Mouse (Mus musculus) retina, adult 2 months (tissue): ENCODE measurements around the gene Ide.

ENCODE experiments used
- DNase-seq: peaks from one replicate; pipeline ENCODE4 v3.0.0-alpha.2; 2012; ENCODE audit warnings: low read depth, low spot score

Gene Ide

GRCm38 (mm10) chr19:37333357-37333756 is 4.3 kb downstream of the Ide start:
- DNase-seq: no peak

DNA sequence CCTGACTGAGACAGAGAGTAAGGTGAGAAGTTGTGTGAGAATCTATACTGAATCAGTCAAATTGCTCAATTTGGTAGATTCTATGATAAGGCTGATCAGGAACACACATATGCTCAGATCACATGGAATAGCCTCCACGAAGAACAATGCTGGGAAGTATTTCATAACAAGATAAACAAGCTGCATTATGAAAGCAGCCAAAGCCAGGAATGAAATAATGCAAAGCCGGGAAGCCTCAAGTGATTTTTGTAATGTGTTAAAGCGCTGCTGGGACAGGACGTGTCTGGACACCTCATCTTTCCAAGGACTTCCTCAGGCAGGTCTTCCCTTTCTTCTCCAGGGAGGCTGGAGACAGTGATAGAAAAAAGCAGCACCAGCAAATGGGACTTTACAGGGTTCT is 4.9 kb downstream of the Ide start:
- DNase-seq: no peak

- no peak for DNase-seq
These were observed 10.4 kb downstream of the Ide start for GRCm38 (mm10) chr19:37327216-37327615.

DNA sequence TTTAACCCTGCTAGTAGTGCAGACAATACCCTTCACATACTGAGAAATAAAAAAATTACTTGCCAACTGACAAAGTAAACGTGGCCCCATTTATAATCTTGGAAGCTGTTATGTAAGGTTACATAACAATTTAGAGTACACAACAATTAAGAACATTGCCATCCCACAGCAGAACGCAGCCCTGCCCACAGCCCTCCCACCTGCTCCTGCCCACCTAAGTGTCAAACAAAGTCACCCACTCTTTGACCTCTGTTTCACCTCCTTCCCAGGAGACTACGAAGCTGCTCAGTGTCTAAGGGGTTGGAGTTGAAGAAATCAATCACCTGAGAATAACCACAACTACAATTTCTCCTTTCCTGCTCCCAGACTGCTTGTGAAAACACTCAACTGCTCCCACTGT is 14.1 kb downstream of the Ide start:
- no peak for DNase-seq

DNA sequence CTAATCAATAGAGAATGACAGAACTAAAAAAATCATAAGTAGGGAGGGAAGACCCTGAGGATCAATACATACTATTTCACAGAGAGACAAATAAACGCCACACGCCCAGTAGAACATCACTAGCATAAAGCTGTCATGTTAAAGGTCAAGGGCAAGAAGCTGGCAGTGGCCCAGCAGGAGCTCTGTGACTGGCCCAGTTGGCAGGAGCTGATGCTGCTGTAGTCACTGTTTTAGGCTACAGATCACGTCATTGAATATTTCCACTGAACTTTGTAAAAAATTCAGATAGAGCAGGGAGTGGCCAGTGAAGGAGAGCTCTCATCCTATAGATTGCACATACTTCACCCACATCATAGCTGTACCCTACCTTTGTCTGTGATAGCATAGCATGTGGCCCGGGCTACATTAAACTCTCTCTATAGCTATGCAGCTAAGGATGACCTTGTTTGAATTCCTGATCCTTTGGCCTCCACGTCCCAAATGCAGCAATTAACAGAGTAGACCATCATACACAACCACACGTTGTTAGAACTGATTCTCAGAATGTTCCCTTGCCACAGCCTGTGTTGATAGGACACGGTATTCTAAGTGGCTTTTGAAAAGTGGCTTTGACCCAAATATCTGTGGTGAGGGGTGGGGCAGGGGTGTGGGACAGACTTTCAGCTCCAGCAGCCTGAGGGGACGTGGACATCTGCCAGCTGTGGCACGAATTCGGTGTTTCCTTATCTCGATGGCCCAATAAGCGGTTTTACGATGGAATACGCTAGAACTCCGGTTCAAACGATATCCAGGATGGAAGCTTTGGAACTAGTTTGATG is 16.6 kb downstream of the Ide start:
- DNase-seq: no peak

DNA sequence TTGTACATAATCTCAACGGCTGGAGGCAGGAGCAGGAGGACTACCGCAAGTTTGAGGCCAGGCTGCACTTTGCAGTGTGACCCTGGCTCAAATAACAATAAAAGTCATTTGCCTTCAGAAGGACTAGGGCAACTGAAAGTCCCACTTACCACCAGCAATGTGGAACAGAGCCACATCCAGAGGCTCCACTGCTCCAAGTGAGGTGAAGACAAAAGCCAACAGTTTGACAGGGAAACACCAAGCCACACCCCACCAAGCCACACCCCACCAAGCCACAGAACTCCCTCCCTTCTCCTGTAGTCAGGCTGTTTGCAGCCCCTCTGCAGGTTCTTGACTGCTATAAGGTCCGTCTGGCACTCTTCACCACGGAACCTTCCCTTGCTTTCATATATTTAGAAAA is 20.3 kb downstream of the Ide start:
- DNase-seq: no peak

GRCm38 (mm10) chr19:37315091-37315490 is 22.6 kb downstream of the Ide start:
- no peak for DNase-seq

DNA sequence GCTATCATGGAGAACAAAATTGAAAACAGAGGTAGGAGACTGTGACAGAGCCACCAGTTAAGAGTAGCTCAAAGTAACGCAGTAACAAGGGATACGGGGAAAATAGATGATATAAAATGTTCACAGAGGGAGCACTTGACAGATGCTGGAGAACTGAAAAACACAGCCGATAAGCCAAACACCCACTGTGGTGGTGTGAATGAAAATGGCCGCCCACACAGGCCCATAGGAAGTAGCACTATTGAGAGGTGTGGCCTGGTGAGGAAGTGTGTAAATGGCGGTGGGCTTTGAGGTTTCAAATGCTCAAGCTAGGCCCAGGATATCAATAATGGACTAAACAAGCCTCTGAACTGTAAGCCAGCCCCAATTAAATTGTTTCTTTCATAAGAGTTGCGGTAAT is 26.2 kb downstream of the Ide start:
- no peak for DNase-seq

GRCm38 (mm10) chr19:37310133-37310532 is 27.5 kb downstream of the Ide start:
- no peak for DNase-seq

DNA sequence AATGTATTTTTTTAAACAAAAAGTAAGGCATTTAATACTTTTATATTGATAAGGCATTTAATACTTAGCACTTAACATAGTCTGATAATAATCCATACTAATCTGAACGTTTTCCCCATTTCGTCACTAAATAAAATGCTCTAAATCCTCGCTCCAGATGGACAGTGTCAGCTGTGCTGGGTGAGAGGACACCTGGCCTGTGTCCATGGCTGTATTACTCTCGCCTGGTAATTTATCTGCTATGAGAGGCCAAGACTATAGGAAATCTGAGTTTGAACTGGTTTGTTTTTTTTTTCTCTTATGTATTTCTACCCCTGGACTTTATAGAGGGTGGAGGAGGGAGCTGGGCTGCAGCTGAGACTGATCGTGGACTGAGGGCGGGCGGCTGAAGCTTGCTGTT is 28.7 kb downstream of the Ide start:
- no peak for DNase-seq

GRCm38 (mm10) chr19:37307826-37308545 is 29.7 kb downstream of the Ide start:
- DNase-seq: no peak

DNA sequence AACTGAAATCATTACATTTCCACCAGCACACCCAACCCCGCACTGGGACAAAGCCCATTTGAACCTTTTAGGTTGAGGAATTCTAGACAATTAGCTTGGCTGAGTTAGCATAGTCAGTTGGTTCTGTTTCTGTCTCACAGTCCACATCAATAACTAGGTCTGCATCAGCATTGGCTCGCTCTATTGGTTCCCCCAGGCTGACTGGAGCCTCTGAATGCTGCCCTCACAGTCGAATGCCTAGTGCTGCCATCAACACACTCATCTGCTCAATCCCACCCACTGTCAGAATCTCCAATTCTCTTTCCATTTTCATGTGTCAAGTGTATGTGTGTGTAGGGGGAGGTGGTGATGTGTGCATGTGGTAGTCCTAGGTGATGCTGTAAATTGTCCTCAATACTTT is 31.5 kb downstream of the Ide start:
- DNase-seq: no peak

DNA sequence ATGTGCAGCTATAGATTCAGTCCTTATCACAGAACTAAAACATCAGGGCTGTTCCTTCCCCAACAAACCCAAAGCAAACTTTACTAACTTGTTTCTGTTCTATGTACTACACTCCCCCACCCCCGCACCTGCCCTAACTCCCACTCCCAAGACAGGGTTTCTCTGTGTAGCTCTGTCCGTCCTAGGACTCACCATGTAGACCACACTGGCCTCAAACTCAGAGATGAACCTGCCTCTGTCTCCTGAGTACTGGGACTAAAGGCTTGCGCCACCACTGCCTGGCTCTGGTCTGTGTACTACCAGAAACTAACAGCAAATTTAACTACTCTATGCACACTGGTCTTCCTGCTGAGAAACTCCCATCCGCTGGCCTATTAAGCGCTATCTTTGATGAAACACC is 32.8 kb downstream of the Ide start:
- DNase-seq: no peak

GRCm38 (mm10) chr19:37304006-37304405 is 33.6 kb downstream of the Ide start:
- no peak for DNase-seq

DNA sequence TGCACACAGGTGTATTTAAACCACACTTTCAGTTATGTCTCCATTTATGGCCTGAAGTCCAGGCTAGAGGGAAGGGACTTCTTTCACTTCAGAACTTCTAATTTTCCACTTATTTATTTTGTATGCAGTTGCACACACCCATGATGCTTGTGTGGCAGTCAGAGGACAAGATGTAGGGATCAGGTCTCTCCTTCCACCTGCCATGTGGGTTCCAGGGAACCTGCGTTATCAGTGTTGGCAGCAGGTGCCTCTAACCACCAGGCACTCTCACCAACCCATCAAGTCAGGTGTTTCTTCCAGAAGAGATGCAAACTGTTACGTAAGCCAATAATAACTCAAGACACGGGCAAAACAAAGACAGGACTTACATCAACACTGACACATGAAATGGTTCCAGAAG is 35.9 kb downstream of the Ide start:
- DNase-seq: no peak

DNA sequence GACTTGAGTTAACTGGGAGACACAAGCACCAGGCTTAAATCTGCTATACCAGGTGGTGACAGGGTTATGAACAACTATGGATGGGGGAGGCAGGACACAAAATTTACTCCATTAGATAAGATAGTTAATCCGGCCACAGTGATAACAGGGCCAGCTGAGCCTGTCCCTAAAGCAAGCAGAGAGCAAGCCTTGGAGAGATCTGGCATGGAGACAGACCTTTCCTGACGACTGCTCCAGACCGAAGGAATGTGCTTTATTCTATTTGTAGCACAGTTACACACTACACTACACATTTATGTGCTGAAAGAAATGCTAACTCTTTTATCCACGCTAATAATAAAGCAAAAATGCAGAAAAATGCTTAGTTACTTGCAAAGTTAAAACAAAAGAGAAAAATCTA is 46.0 kb downstream of the Ide start:
- no peak for DNase-seq

GRCm38 (mm10) chr19:37290906-37291305 is 46.7 kb downstream of the Ide start:
- no peak for DNase-seq

- DNase-seq: no peak
These were observed 52.9 kb downstream of the Ide start for GRCm38 (mm10) chr19:37284775-37285174.

GRCm38 (mm10) chr19:37283166-37283565 is 54.5 kb downstream of the Ide start:
- DNase-seq: no peak

GRCm38 (mm10) chr19:37281710-37282109 is 55.9 kb downstream of the Ide start:
- DNase-seq: no peak

DNA sequence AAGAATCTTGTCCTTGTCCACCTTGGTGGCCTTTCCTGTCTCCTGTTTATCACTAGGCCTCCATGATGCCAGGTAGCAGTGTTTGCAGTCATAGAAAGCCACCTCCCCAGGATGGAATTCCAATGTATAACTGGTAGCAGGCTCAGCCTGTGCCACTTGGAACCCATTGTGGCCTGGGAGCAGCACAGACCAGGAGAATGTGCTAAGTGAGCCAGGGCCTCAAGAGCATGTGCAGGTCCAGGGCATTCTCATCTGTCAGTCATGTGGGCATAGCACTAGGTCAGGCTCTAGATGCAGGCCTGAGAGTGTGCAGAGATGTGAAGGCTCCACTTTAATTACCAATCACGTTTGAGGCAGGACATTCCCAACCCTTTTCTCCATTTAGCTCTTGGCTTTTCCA is 58.5 kb downstream of the Ide start:
- DNase-seq: no peak

DNA sequence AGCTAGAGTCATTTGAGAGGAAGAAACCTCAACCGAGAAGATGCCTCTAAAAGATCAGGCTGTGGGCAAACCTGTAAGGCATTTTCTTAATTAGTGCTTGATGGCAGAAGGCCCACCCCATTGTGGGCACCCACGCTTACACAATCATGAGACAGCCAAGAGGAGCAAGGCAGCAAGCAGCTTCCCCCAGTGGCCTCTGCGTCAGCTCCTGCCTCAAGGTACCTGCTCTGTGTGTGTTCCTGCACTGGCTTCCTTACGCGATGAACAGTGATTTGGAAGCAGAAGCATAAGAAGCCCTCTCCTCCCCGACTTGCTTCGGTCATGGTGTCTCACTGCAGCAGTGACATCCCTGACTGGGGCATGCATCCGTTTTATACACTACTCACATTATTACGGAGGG is 62.1 kb downstream of the Ide start:
- DNase-seq: no peak

GRCm38 (mm10) chr19:37269106-37269505 is 68.5 kb downstream of the Ide start:
- DNase-seq: no peak
